Mouse (Mus musculus): Measurements from ENCODE around the gene Grip2. TPM values are rescaled to one million over a fixed set of nuclear protein-coding genes. Genes with fewer than 3 reads are reported as not detected.
A peak's percentile ranks its signal among the peaks of the same experiment; 100 is the strongest.

Gene Grip2
- polyA plus RNA-seq, 1 experiment from 2014 or later, result 0.29 TPM

GRCm38 (mm10) chr6:91827926-91828325 lies 876 bp upstream of the Grip2 start:
- Histone ChIP-seq H3K4me1 (no peaks in the 10 kb centered on the region), H3K4me3 (no peak overlapping the region), H3K27me3 (replicated peaks; ENCODE audit: low read depth, poor library complexity, severe bottlenecking) (0 out of 2 replicates have a peak, but pooled peaks cover 4% of the 10 kb centered on the region), H3K9me3 (no peaks in the 10 kb centered on the region), H3K27ac (replicated peaks) (no peak overlapping the region), H3K36me3 (replicated peaks) (no peaks in the 10 kb centered on the region)
- DNase-seq (ENCODE audit: low spot score), result no peak
- 81% methylated on average over 5 of the region's 5 CpGs for WGBS

DNA sequence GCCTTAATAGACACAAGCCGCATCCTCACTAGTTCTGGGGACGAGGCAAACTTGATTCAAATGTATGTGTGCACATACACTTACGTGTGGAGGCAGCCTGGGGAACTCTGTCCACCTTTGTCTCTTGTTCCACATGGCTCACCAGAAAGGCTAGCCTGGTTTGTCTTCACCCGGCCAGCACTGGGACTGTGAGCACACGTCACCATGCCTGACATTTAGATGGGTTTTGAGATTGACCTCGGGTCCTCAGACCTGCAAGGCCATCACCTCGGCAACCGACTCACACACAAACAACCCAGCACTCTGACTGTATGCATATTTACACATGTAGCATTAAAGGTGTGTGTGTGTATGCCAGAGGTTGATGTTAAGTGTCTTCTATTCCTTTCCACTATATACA lies 8.8 kb downstream of the Grip2 start:
- 85% methylated on average over 8 of the region's 8 CpGs for WGBS

DNA sequence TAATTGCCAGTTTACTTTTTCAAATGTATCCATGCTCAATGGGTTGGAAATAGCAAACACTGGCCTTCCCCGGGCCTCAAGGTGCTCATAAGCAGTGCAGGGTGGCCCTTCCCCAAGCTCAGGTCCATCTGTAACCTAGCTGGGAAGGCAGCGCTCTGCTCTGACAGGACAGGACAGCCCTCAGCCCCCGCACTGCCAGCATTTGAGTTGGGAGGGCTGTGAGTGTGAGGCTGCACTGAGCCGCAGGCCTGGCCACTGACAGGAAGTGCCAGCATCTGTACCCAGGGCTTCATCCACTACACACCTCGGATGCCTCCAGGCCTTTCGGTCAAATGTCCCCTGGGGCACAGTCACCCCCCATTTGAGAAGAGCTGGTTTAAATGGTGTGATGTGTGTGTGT lies 11.1 kb downstream of the Grip2 start:
- Histone ChIP-seq H3K27ac (replicated peaks) (no peak overlapping the region), H3K36me3 (replicated peaks) (no peaks in the 10 kb centered on the region), H3K9me3 (no peaks in the 10 kb centered on the region), H3K27me3 (replicated peaks; ENCODE audit: low read depth, poor library complexity, severe bottlenecking) (no peaks in the 10 kb centered on the region), H3K4me3 (no peak overlapping the region), H3K4me1 (no peaks in the 10 kb centered on the region)
- DNase-seq (ENCODE audit: low spot score), result no peak
- 83% methylated on average over 6 of the region's 6 CpGs for WGBS

More for the DNA sequence above, 8.8 kb downstream of the Grip2 start:
- Histone ChIP-seq H3K9me3 (0 out of 2 replicates have a peak, but pooled peaks cover 4% of the 10 kb centered on the region), H3K36me3 (replicated peaks) (no peaks in the 10 kb centered on the region), H3K27ac (replicated peaks) (no peak overlapping the region), H3K4me1 (no peaks in the 10 kb centered on the region), H3K4me3 (no peak overlapping the region), H3K27me3 (replicated peaks; ENCODE audit: low read depth, poor library complexity, severe bottlenecking) (no peaks in the 10 kb centered on the region)
- DNase-seq (ENCODE audit: low spot score), result no peak

GRCm38 (mm10) chr6:91813611-91814010 lies 13.4 kb downstream of the Grip2 start:
- peaks cover 15% of the 10 kb centered on the region for H3K27me3 ChIP-seq (replicated peaks; ENCODE audit: low read depth, poor library complexity, severe bottlenecking)
- no peaks in the 10 kb centered on the region for H3K36me3 ChIP-seq (replicated peaks)
- no peaks in the 10 kb centered on the region for H3K4me1 ChIP-seq
- no peaks in the 10 kb centered on the region for H3K9me3 ChIP-seq
- H3K4me3 ChIP-seq, result no peak overlapping the region
- no peak overlapping the region for H3K27ac ChIP-seq (replicated peaks)
- WGBS, result 88% methylated on average over 3 of the region's 3 CpGs
- DNase-seq (ENCODE audit: low spot score), result no peak

DNA sequence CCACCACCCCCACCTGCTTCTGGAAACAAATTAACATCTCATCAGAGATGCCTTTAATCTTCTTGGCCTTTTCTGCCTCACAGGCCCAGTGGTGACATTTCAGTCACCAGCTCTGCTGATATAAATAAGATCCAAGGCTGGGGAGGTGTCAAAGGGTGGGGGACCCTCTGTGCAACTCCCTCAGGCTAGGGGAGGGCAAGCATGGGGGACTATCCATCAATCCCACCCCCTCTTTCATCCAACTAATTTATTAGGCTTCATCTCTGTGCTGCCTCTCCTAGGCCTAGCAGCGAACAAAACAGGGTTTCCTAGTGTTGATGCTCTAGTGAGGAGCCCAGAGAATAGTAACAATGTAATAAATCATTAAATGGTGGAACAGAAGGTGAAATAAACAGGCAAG lies 17.0 kb downstream of the Grip2 start:
- DNase-seq (ENCODE audit: low spot score), result no peak
- Histone ChIP-seq H3K27me3 (replicated peaks; ENCODE audit: low read depth, poor library complexity, severe bottlenecking) (peaks cover 51% of the 10 kb centered on the region), H3K4me3 (no peak overlapping the region), H3K27ac (replicated peaks) (no peak overlapping the region), H3K4me1 (peaks cover 13% of the 10 kb centered on the region), H3K9me3 (no peaks in the 10 kb centered on the region), H3K36me3 (replicated peaks) (no peaks in the 10 kb centered on the region)
- WGBS, result 64% methylated on average over 1 of the region's 1 CpGs

DNA sequence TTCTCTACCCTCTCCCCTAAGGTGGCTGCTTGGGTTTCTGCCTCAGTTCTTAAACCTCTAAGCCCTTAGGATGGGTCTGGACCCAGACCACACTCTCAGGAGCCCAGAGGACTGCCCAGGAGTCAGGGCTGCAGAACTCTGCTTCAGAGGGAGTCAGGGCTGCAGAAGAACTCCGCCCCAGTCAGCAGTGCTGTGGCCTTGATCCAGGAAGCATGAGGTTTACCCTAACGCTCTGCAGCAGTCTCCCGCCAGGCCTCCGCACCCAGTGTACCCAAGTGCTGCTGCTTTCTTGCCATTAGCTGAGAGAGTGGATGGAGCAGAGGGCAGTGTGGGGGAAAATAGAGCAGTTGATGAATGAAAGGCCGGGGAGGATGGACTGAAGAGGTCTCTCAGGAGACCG lies 19.0 kb downstream of the Grip2 start:
- H3K9me3 ChIP-seq, result no peaks in the 10 kb centered on the region
- H3K27me3 ChIP-seq (replicated peaks; ENCODE audit: low read depth, poor library complexity, severe bottlenecking), result peaks cover 64% of the 10 kb centered on the region
- no peak for DNase-seq (ENCODE audit: low spot score)
- 59% methylated on average over 6 of the region's 6 CpGs for WGBS
- no peaks in the 10 kb centered on the region for H3K36me3 ChIP-seq (replicated peaks)
- no peak overlapping the region for H3K27ac ChIP-seq (replicated peaks)
- H3K4me1 ChIP-seq, result peaks cover 20% of the 10 kb centered on the region
- H3K4me3 ChIP-seq, result no peak overlapping the region

DNA sequence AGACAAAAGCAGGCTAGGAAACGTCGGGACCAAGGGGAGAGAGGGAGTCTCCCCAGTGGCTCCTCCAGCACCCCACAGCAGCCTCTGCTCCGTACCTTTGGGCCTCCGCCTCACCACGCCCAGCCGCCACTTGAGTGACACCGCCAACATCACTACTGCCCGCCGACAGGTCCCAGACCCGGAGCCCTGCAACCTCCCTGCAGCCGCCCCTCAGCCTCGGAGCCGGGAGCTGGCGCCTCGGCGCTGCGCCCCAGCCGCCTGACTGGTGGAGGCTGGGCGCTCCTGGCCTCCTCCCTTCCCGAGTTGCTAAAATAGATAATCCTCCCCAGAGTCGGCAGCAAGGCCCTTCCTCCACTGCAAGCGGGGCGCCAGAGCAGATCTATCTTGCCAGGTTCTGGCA lies 19.9 kb downstream of the Grip2 start:
- peaks cover 64% of the 10 kb centered on the region for H3K27me3 ChIP-seq (replicated peaks; ENCODE audit: low read depth, poor library complexity, severe bottlenecking)
- no peaks in the 10 kb centered on the region for H3K36me3 ChIP-seq (replicated peaks)
- peak overlapping the region; percentile 21; the same call in 1 of the 2 replicates for H3K27ac ChIP-seq (replicated peaks)
- H3K4me1 ChIP-seq, result peaks cover 20% of the 10 kb centered on the region
- H3K9me3 ChIP-seq, result no peaks in the 10 kb centered on the region
- peak overlapping the region; percentile 46 for H3K4me3 ChIP-seq
- WGBS, result 3% methylated on average over 23 of the region's 23 CpGs
- DNase-seq (ENCODE audit: low spot score), result peak; percentile 52

- no peak for DNase-seq (ENCODE audit: low spot score)
- Histone ChIP-seq H3K4me3 (no peak overlapping the region), H3K4me1 (peaks cover 24% of the 10 kb centered on the region), H3K27ac (replicated peaks) (no peak overlapping the region), H3K36me3 (replicated peaks) (no peaks in the 10 kb centered on the region), H3K27me3 (replicated peaks; ENCODE audit: low read depth, poor library complexity, severe bottlenecking) (peaks cover 55% of the 10 kb centered on the region), H3K9me3 (no peaks in the 10 kb centered on the region)
- 55% methylated on average over 7 of the region's 7 CpGs for WGBS
Measured at GRCm38 (mm10) chr6:91804177-91804576, 22.9 kb downstream of the Grip2 start.

DNA sequence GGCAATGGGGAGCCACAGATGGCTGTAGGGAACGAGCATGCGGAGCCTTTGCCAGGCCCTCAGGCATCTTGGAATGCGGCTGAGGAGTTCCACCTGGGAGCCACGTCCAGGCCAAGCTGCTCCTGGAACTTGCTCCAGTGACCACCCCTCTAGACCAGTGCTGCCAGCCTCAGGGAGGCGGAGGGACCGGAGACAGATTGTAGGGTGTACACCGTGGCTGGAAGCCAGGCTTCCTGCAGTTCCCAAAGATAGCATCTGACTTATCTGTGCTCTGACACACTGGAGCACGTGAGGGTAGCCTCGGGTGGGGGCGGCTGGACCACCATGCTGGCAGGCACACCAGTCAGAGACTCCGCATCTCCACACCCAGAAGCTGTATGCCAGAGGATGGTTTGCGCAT lies 28.6 kb downstream of the Grip2 start:
- WGBS, result 76% methylated on average over 12 of the region's 12 CpGs
- no peak overlapping the region for H3K4me3 ChIP-seq
- no peaks in the 10 kb centered on the region for H3K9me3 ChIP-seq
- peaks cover 25% of the 10 kb centered on the region for H3K4me1 ChIP-seq
- no peak for DNase-seq (ENCODE audit: low spot score)
- H3K27ac ChIP-seq (replicated peaks), result no peak overlapping the region
- peaks cover under 1% of the 10 kb centered on the region; the same call in 1 of the 2 replicates for H3K27me3 ChIP-seq (replicated peaks; ENCODE audit: low read depth, poor library complexity, severe bottlenecking)
- no peaks in the 10 kb centered on the region for H3K36me3 ChIP-seq (replicated peaks)

- Histone ChIP-seq H3K27me3 (replicated peaks; ENCODE audit: low read depth, poor library complexity, severe bottlenecking) (no peaks in the 10 kb centered on the region), H3K4me3 (no peak overlapping the region), H3K36me3 (replicated peaks) (no peaks in the 10 kb centered on the region), H3K9me3 (no peaks in the 10 kb centered on the region), H3K27ac (replicated peaks) (no peak overlapping the region), H3K4me1 (peaks cover 29% of the 10 kb centered on the region)
- WGBS, result 87% methylated on average over 4 of the region's 4 CpGs
- DNase-seq (ENCODE audit: low spot score), result no peak
Measured at GRCm38 (mm10) chr6:91796736-91797135, 30.3 kb downstream of the Grip2 start.

DNA sequence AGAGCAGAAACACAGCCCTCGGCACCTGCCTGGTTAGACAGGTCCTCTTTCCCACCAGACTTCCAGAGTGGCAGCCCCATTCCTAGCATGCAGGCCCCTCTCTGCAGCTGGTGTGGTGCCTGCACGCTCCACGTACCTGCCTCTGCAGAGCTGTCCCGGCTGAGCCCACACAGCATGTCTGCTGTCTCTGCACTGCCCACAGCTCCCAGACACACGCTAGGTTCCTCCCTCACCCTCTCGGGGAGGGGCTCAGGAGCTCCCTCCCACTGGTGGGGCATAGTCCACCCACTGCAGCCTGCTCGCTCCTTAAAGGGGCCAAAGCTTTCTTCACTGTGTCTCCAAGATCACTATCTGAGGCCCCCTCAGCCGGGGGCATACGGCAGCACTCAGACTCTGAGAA lies 31.0 kb downstream of the Grip2 start:
- Histone ChIP-seq H3K36me3 (replicated peaks) (no peaks in the 10 kb centered on the region), H3K27ac (replicated peaks) (no peak overlapping the region), H3K27me3 (replicated peaks; ENCODE audit: low read depth, poor library complexity, severe bottlenecking) (no peaks in the 10 kb centered on the region), H3K4me1 (peaks cover 34% of the 10 kb centered on the region), H3K9me3 (no peaks in the 10 kb centered on the region), H3K4me3 (no peak overlapping the region)
- no peak for DNase-seq (ENCODE audit: low spot score)
- WGBS, result 61% methylated on average over 9 of the region's 9 CpGs

DNA sequence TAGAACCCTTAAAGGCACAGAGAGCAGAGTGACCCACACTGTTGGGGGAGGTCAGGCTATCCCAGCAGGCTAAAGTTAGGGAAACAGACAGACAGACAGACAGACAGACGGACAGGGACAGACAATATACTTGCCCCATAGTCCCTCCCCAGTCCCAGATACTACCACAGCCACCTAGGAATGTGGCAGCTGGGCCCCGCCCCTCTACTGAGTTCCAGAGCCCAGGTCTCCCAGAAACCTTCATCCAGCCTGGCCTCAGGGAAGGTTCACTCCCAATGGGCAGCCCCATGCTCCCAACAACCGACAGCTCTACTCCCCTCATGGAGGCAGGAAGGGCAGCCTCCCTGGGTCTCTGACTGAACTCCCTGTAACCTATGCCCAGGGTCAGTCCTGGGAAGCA lies 31.4 kb downstream of the Grip2 start:
- no peaks in the 10 kb centered on the region for H3K27me3 ChIP-seq (replicated peaks; ENCODE audit: low read depth, poor library complexity, severe bottlenecking)
- no peak overlapping the region for H3K4me3 ChIP-seq
- H3K36me3 ChIP-seq (replicated peaks), result no peaks in the 10 kb centered on the region
- no peak for DNase-seq (ENCODE audit: low spot score)
- no peak overlapping the region for H3K27ac ChIP-seq (replicated peaks)
- peaks cover 34% of the 10 kb centered on the region for H3K4me1 ChIP-seq
- no peaks in the 10 kb centered on the region for H3K9me3 ChIP-seq
- 56% methylated on average over 3 of the region's 3 CpGs for WGBS

GRCm38 (mm10) chr6:91788311-91788798 lies 38.7 kb downstream of the Grip2 start:
- H3K27ac ChIP-seq (replicated peaks), result no peak overlapping the region
- no peak for DNase-seq (ENCODE audit: low spot score)
- 83% methylated on average over 9 of the region's 9 CpGs for WGBS
- H3K36me3 ChIP-seq (replicated peaks), result no peaks in the 10 kb centered on the region
- H3K27me3 ChIP-seq (replicated peaks; ENCODE audit: low read depth, poor library complexity, severe bottlenecking), result no peaks in the 10 kb centered on the region
- no peak overlapping the region for H3K4me3 ChIP-seq
- H3K4me1 ChIP-seq, result peaks cover 9% of the 10 kb centered on the region
- H3K9me3 ChIP-seq, result no peaks in the 10 kb centered on the region

DNA sequence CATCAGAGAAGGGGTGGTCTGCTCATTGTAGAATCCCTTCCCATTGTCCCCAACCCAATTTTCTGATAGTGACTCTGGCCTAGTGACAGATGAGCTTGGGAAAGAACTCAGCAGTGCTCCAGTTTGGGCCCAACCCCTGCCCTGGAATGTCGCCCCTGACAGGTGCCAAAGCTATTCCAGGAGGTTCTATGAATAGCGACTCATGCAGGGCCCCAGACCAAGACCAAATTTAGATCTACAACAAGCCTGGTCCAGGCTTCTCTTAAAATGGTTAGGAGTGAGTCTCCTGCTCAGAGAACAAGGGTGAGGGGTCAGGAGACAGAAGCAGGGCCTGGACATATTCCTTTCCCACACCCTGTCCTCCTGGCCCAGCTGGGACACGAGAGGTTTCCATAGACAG lies 42.0 kb downstream of the Grip2 start:
- 81% methylated on average over 3 of the region's 3 CpGs for WGBS

More for the DNA sequence above, 42.0 kb downstream of the Grip2 start:
- no peak for DNase-seq (ENCODE audit: low spot score)
- no peak overlapping the region for H3K4me3 ChIP-seq
- no peaks in the 10 kb centered on the region for H3K4me1 ChIP-seq
- no peak overlapping the region for H3K27ac ChIP-seq (replicated peaks)
- no peaks in the 10 kb centered on the region for H3K27me3 ChIP-seq (replicated peaks; ENCODE audit: low read depth, poor library complexity, severe bottlenecking)
- no peaks in the 10 kb centered on the region for H3K9me3 ChIP-seq
- no peaks in the 10 kb centered on the region for H3K36me3 ChIP-seq (replicated peaks)

Measured in embryonic facial prominence, embryonic 10.5 days (tissue).